In the genomic region with DNA sequence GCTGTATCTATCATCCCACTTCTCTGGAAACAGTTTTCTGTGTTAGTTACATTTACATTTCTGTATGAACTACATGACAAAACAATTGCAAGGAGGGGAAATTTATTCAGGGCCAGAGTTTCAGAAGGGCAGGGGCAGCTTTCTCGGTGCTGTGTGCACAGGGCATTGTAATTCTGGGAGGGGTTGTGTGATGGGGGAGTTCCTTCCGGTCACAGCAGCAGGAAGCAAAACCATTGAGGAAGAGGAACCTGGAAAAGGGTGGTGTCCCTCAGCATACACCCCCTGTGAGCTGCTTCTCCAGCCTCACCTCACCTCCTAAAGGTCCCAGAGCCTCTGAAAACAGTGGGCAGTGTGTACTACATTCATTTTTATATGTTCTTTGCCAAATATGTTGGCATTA, we compare ENCODE assay signal across 17 mouse cellular contexts. TPM values are rescaled to one million over a fixed set of nuclear protein-coding genes. Genes with fewer than 3 reads are reported as not detected.
DNase-seq lines count a peak whose midpoint lies in the region; ATAC-seq and TF ChIP-seq lines count a peak whose summit lies in the region.
"Had no signal": no experiment of that assay in that cellular context is flagged by ENCODE, and none has a peak within 500 bp of the region (broad histone marks: within the 10 kb centered on the region; RNA-seq: fewer than 3 reads in every experiment).

No protein-coding gene starts in this region.

- TF ChIP-seq CTCF in hindbrain, postnatal 0 days (IDR thresholded peaks at IDR 0.05; ENCODE audit: low read depth): no peak

- no peak overlapping the region for H3K27ac ChIP-seq in hindbrain, embryonic 14.5 days
- no peak overlapping the region for H3K27ac ChIP-seq in hindbrain, postnatal 0 days
- H3K27ac ChIP-seq: heart, adult 2 months; liver, embryonic 14.5 days; lung, embryonic 15.5 days; midbrain, embryonic 15.5 days had no signal

- DNase-seq in A20 (ENCODE audit: low read depth, low spot score): peak; percentile 66
- no peak for DNase-seq in hindbrain, embryonic 14.5 days (ENCODE audit: low spot score)
- no peak for DNase-seq in cerebellum, adult 11-12 months
- DNase-seq in hindbrain, postnatal 0 days (ENCODE audit: low spot score): no peak
- DNase-seq: adrenal gland, adult 8-10 months; cerebellum, adult 9-10 months; embryo, embryonic 11 days; heart, adult 2 months; heart, postnatal 4 days; kidney, adult 8-10 months; kidney, postnatal 25 days had no signal

- H3K27me3 ChIP-seq in hindbrain, embryonic 14.5 days (ENCODE audit: control insufficient read depth, insufficient read depth, low read length): no peaks in the 10 kb centered on the region
- no peaks in the 10 kb centered on the region for H3K27me3 ChIP-seq in hindbrain, postnatal 0 days (ENCODE audit: insufficient read depth, low read length)
- H3K27me3 ChIP-seq: lung, embryonic 15.5 days; midbrain, embryonic 15.5 days had no signal

- H3K4me2 ChIP-seq in hindbrain, embryonic 14.5 days (replicated peaks): no peak overlapping the region
- no peak overlapping the region for H3K4me2 ChIP-seq in hindbrain, postnatal 0 days (ENCODE audit: low read depth, low read length)
- H3K4me2 ChIP-seq: lung, embryonic 15.5 days; midbrain, embryonic 15.5 days had no signal

- H3K9ac ChIP-seq in hindbrain, embryonic 14.5 days: no peak overlapping the region
- no peak overlapping the region for H3K9ac ChIP-seq in hindbrain, postnatal 0 days (replicated peaks; ENCODE audit: low read length)
- H3K9ac ChIP-seq: liver, embryonic 14.5 days; lung, embryonic 15.5 days; midbrain, embryonic 15.5 days had no signal

- WGBS in hindbrain, embryonic 14.5 days: 41% methylated on average over 2 of the region's 2 CpGs
- 30% methylated on average over 2 of the region's 2 CpGs for WGBS in hindbrain, postnatal 0 days

- H3K9me3 ChIP-seq in hindbrain, embryonic 14.5 days (ENCODE audit: control insufficient read depth, low read length): no peaks in the 10 kb centered on the region
- no peaks in the 10 kb centered on the region for H3K9me3 ChIP-seq in hindbrain, postnatal 0 days (ENCODE audit: low read length)
- H3K9me3 ChIP-seq: lung, embryonic 15.5 days; midbrain, embryonic 15.5 days had no signal

- no peaks in the 10 kb centered on the region for H3K4me1 ChIP-seq in hindbrain, embryonic 14.5 days (replicated peaks; ENCODE audit: control insufficient read depth, insufficient read depth, low read length)
- no peaks in the 10 kb centered on the region for H3K4me1 ChIP-seq in hindbrain, postnatal 0 days (ENCODE audit: insufficient read depth, low read length)
- H3K4me1 ChIP-seq: lung, embryonic 15.5 days; midbrain, embryonic 15.5 days had no signal

- no peaks in the 10 kb centered on the region for H3K36me3 ChIP-seq in hindbrain, embryonic 14.5 days (replicated peaks; ENCODE audit: control insufficient read depth, insufficient read depth)
- no peaks in the 10 kb centered on the region for H3K36me3 ChIP-seq in hindbrain, postnatal 0 days (ENCODE audit: insufficient read depth, low read length)
- H3K36me3 ChIP-seq: lung, embryonic 15.5 days; midbrain, embryonic 15.5 days had no signal

- peak; percentile 30 for ATAC-seq in CD4-positive, CD25-positive, alpha-beta regulatory T cell, adult 4 months
- peak; percentile 18 for ATAC-seq in activated CD4-positive, CD25-positive, alpha-beta regulatory T cell, adult 4 months
- ATAC-seq in monocyte, adult 5-6 weeks (replicated peaks; ENCODE audit: insufficient number of reproducible peaks, low FRiP score, low TSS enrichment, poor library complexity, severe bottlenecking): peak; percentile 72; the same call in 1 of the 2 replicates
- ATAC-seq in hindbrain, embryonic 14.5 days (ENCODE audit: low FRiP score): no peak
- no peak for ATAC-seq in hindbrain, postnatal 0 days
- ATAC-seq: midbrain, embryonic 15.5 days had no signal

- H3K4me3 ChIP-seq in hindbrain, embryonic 14.5 days (replicated peaks; ENCODE audit: low read length): no peak overlapping the region
- no peak overlapping the region for H3K4me3 ChIP-seq in hindbrain, postnatal 0 days (ENCODE audit: low read length)
- H3K4me3 ChIP-seq: heart, adult 2 months; lung, embryonic 15.5 days; midbrain, embryonic 15.5 days had no signal

RNA-seq across cellular contexts. Expression of gene Cd86, which starts 9.4 kb away (rescaled TPM):
- polyA plus RNA-seq in CD4-positive, CD25-positive, alpha-beta regulatory T cell, adult 4 months (2017; shearing (Covaris generic)): 10 to 100 TPM; 41.5 to 52.1 TPM
- 10 to 100 TPM; 45.6 to 47.4 TPM for polyA plus RNA-seq in activated CD4-positive, CD25-positive, alpha-beta regulatory T cell, adult 4 months (2017; shearing (Covaris generic))
- total RNA-seq in monocyte, adult 5-6 weeks (2017): 63.3 to 72.4 TPM (median 72.1 TPM) in 3 replicates
- polyA plus RNA-seq in hindbrain, embryonic 14.5 days (2014; fragmentation: Nextera tagmentation; extraction: Ambion mirVana): 2.0 and 3.1 TPM in 2 replicates
- total RNA-seq in hindbrain, postnatal 0 days (2014; rRNA removed): 0.58 and 1.2 TPM in 2 replicates
- 1.9 and 2.1 TPM in 2 replicates for polyA plus RNA-seq in hindbrain, postnatal 0 days (2015; fragmentation: Nextera tagmentation; extraction: Ambion mirVana)

RNA-seq across cellular contexts. Expression of gene Ildr1, which starts 18.5 kb away (rescaled TPM):
- 1 to 10 TPM; 6.3 to 7.3 TPM for polyA plus RNA-seq in CD4-positive, CD25-positive, alpha-beta regulatory T cell, adult 4 months (2017; shearing (Covaris generic))
- polyA plus RNA-seq in activated CD4-positive, CD25-positive, alpha-beta regulatory T cell, adult 4 months (2017; shearing (Covaris generic)): 1 to 10 TPM; 6.1 to 7.3 TPM
- total RNA-seq in monocyte, adult 5-6 weeks (2017): 2.0 to 2.3 TPM in 2 of 3 replicates, not detected in the other
- polyA plus RNA-seq in hindbrain, embryonic 14.5 days (2014; fragmentation: Nextera tagmentation; extraction: Ambion mirVana): 0.19 and 0.48 TPM in 2 replicates
- total RNA-seq in hindbrain, postnatal 0 days (2014; rRNA removed): 1.1 and 1.8 TPM in 2 replicates
- 0.81 and 1.2 TPM in 2 replicates for polyA plus RNA-seq in hindbrain, postnatal 0 days (2015; fragmentation: Nextera tagmentation; extraction: Ambion mirVana)
- total RNA-seq: adrenal gland, adult 8-10 months; heart, adult 2 months; heart, postnatal 4 days had no signal

Comparison
In these comparisons a context has a peak if more than half of its experiments do, and no peak if none do; other contexts are left out.
1. ATAC-seq: peak in CD4-positive, CD25-positive, alpha-beta regulatory T cell, adult 4 months (single experiment), activated CD4-positive, CD25-positive, alpha-beta regulatory T cell, adult 4 months (single experiment) and monocyte, adult 5-6 weeks (single experiment); none in hindbrain, embryonic 14.5 days (single experiment) and hindbrain, postnatal 0 days (single experiment).
2. RNA of gene Cd86, which starts 9.4 kb away (polyA plus RNA-seq): 41.5 to 52.1 TPM in CD4-positive, CD25-positive, alpha-beta regulatory T cell, adult 4 months and 45.6 to 47.4 TPM in activated CD4-positive, CD25-positive, alpha-beta regulatory T cell, adult 4 months; 2.0 to 3.1 TPM in hindbrain, embryonic 14.5 days and 1.9 to 2.1 TPM in hindbrain, postnatal 0 days; every median in the first group is over 10 times any median in the second.